Mouse (Mus musculus) splenic B cell, adult 2 months (primary cell): ENCODE measurements around the gene Tln2.

Experiments used
- DNase-seq: peaks from one replicate; pipeline ENCODE4 v3.0.0-alpha.2; 2011; ENCODE audit warnings: low read depth, low spot score
- H3K27me3 ChIP-seq: 2 replicates; pipeline ENCODE4 v1.6.1; 2012; ENCODE audit warnings: mild to moderate bottlenecking, low read length, moderate library complexity, mixed read lengths; ENCODE audit not compliant: control insufficient read depth, poor library complexity, insufficient read depth, severe bottlenecking
- H3K36me3 ChIP-seq: 2 replicates; pipeline ENCODE4 v1.6.1; 2012; ENCODE audit warnings: mild to moderate bottlenecking, low read length, moderate library complexity, mixed read lengths; ENCODE audit not compliant: control insufficient read depth, poor library complexity, insufficient read depth, severe bottlenecking

Gene Tln2

DNA sequence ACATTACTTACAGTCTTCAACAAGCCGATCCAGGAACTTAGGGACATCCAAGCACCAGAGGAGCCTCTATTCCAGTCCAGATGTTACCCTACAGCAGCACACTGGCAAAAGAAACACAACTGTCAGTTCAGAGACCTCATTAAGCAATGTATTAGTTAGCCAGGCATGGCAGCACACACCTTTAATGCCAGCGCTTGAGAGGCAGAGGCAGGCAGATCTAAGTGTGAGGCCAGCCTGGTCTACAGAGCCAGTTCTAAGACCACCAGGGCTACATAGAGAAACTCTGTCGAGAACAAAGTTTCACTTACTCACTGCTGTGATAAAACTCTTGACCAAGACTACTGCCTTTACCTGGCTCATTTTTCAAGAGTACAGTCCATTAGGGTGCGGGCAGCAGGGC is at the start of gene Tln2:
TSS of gene Tln2 (minus strand) at position 101 of the 400 bp plus-strand sequence.
- no peak for DNase-seq
- Histone ChIP-seq H3K27me3 (no peaks in the 10 kb centered on the region), H3K36me3 (no peaks in the 10 kb centered on the region)

DNA sequence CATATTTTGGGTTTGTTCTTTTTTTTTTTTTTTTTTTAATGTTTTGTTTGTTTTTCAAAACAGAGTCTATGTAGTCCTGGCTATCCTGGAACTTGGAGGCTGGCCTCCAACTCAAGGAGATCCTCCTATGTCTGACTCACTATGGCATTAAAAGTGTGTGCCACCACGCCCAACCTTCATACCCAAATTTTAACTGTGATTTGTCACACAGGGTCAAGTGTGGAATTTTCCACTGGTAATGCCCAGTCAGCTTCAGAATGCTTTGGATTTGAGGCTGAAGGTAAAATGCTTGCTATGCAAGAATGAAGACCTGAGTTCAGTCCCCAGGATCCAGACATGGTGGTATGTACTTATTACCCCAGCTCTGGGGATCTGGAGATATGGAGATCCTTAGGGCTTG is 49.7 kb upstream of the Tln2 start:
- no peak for DNase-seq

GRCm38 (mm10) chr9:67607786-67608366 is 48.4 kb upstream of the Tln2 start:
- no peak for DNase-seq
- Histone ChIP-seq H3K36me3 (no peaks in the 10 kb centered on the region), H3K27me3 (no peaks in the 10 kb centered on the region)

More for the DNA sequence above, 49.7 kb upstream of the Tln2 start:
- Histone ChIP-seq H3K36me3 (no peaks in the 10 kb centered on the region), H3K27me3 (no peaks in the 10 kb centered on the region)

GRCm38 (mm10) chr9:67607268-67607667 is 47.8 kb upstream of the Tln2 start:
- Histone ChIP-seq H3K27me3 (no peaks in the 10 kb centered on the region), H3K36me3 (no peaks in the 10 kb centered on the region)
- no peak for DNase-seq

GRCm38 (mm10) chr9:67605867-67606435 is 46.4 kb upstream of the Tln2 start:
- no peaks in the 10 kb centered on the region for H3K36me3 ChIP-seq
- no peaks in the 10 kb centered on the region for H3K27me3 ChIP-seq
- DNase-seq: no peak

- Histone ChIP-seq H3K27me3 (no peaks in the 10 kb centered on the region), H3K36me3 (no peaks in the 10 kb centered on the region)
- DNase-seq: no peak
Measured at GRCm38 (mm10) chr9:67604940-67605339, 45.4 kb upstream of the Tln2 start.

DNA sequence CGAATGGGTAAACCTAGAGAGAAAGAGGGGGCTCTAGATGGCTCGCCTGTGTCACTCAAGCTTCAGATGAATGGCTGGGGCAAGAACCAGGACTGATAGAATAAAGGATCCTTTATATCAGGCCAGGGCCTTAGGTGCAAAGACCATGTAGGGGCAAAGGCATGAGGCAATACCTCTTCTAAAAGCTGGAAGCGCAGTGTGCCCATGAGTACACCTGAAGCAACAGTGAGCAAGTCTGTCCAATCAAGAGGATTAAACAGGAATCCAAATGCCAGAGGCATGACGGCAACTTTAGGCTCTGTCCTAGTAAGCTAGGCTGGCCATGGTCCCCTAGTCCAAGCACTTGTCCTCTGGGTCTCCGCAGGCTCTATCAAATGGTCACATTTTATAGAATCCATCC is 42.8 kb upstream of the Tln2 start:
- Histone ChIP-seq H3K36me3 (no peaks in the 10 kb centered on the region), H3K27me3 (no peaks in the 10 kb centered on the region)
- DNase-seq: no peak

DNA sequence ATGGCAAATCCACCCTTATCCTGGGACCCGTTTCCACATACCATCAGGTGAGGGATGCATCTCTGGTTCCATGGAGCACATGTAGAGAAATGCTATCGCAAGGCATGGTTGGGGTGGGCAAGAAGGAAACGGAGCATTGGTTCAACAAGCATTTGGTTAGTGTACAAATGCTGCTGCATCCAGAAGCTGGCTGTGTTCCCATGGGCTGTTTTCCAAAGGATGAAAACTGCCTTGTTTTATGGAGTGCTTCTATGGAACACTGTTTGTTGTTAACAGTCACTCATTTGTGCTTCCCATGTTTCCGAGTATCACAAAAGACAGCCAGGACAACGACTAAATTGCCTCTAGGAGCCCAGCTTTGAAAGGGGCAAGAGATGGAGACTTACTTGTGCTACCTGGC is 35.7 kb upstream of the Tln2 start:
- H3K36me3 ChIP-seq: no peaks in the 10 kb centered on the region
- no peaks in the 10 kb centered on the region for H3K27me3 ChIP-seq
- DNase-seq: no peak

DNA sequence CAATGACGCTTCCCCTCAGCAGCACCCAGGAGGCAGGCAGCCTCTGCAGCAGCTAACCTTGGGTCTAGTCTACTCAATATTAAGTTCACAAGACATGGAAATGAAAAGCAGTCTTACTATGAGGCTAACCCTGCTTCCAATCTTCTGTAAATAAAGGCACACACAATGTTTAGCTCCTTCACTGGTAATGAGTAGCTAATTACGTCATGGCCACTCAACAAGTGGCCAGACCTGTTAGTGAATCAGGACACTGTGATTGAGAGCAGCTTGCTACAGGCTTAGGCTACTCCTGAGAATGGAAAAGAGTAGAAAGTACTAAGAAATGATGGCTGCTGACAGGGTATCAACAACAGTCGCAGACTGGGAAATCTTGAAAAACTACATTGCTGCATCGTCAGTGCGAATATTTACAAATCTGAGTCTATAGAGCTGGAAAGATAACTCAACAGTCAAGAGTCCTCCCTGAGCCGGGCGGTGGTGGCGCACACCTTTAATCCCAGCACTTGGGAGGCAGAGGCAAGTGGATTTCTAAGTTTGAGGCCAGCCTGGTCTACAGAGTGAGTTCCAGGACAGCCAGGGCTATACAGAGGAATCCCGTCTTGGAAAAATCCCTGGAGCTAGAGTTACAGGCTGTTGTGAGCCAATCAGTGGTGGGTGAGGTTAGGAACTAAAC is 34.1 kb upstream of the Tln2 start:
- no peak for DNase-seq
- H3K36me3 ChIP-seq: no peaks in the 10 kb centered on the region
- no peaks in the 10 kb centered on the region for H3K27me3 ChIP-seq

DNA sequence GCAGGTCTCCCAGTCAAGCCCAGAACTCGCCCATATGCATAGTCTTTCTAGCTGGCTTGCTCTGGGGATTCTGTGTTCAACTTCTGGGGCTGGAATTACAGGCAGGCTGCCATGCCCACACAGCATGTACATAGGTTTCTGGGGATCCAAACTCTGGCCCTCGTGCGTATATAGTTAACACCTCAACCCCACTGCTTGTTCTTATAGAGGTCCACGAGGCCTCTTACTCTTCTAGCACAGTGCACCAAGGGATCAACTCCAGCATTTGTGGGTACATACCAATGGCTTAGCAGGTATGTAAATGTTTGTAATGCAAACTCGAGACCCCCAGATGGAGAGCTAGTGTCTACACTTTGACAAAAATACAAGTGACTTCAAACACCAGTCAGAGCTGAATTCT is 33.2 kb upstream of the Tln2 start:
- Histone ChIP-seq H3K27me3 (no peaks in the 10 kb centered on the region), H3K36me3 (no peaks in the 10 kb centered on the region)

GRCm38 (mm10) chr9:67587111-67587510 is 27.6 kb upstream of the Tln2 start:
- no peak for DNase-seq
- H3K27me3 ChIP-seq: no peaks in the 10 kb centered on the region
- no peaks in the 10 kb centered on the region for H3K36me3 ChIP-seq

More for the DNA sequence above, 33.2 kb upstream of the Tln2 start:
- no peak for DNase-seq

DNA sequence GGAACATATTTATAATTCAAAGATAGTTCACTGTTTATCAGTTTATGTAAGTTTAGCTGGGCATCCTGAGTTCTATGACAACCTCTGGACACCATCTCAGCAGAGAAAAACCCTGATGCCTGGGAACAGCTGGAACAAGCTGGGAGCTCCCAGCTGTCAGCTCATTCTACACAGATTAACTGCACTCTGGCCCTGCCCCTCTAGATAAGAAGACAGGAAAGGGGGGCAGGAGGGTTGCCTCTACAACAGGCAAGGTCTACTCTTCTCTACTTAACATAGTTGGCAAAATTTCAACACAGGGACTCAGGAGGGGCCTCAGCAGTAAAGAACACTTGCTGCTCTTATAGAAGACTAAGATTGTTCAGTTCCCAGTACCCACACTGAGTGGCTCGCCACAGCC is 27.0 kb upstream of the Tln2 start:
- no peaks in the 10 kb centered on the region for H3K27me3 ChIP-seq
- DNase-seq: no peak
- H3K36me3 ChIP-seq: no peaks in the 10 kb centered on the region

DNA sequence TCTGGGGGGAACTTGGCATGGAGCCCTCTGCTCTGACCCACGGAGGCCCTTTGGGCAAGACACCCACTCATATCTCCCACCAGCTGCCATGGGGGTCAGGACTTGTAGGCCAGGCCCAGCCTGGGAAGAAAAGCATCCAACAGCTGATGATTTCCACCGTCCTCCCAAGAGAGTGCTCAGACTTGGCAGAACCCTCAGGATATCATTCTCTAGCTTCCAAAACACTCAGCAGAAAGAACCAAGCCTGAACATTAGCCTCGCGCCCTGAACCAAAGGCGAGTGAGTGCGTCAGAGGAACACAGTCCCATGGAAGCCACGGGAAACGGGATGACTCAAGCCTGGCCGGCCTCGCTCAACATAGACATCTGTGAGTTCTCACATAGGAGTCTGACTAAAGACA is 25.4 kb upstream of the Tln2 start:
- no peak for DNase-seq
- H3K36me3 ChIP-seq: no peaks in the 10 kb centered on the region
- no peaks in the 10 kb centered on the region for H3K27me3 ChIP-seq

- Histone ChIP-seq H3K36me3 (no peaks in the 10 kb centered on the region), H3K27me3 (no peaks in the 10 kb centered on the region)
- DNase-seq: no peak
Measured at GRCm38 (mm10) chr9:67581581-67582280, 22.2 kb upstream of the Tln2 start.

GRCm38 (mm10) chr9:67579541-67579940 is 20.0 kb upstream of the Tln2 start:
- Histone ChIP-seq H3K36me3 (no peaks in the 10 kb centered on the region), H3K27me3 (no peaks in the 10 kb centered on the region)
- no peak for DNase-seq
